Mouse (Mus musculus) brain, embryonic 14.5 days (tissue): ENCODE measurements around the gene 6330409D20Rik. TPM values are rescaled to one million over a fixed set of nuclear protein-coding genes. Genes with fewer than 3 reads are reported as not detected.

Experiments used
- DNase-seq: peaks from one replicate; pipeline ENCODE4 v3.0.0-alpha.2; 2011; ENCODE audit warnings: low read depth
- CTCF ChIP-seq: fragments of 200-500 bp; IDR thresholded peaks from 2 replicates; pipeline ENCODE4 v1.5.1; 2012; ENCODE audit warnings: inconsistent platforms, mild to moderate bottlenecking, moderate library complexity, borderline replicate concordance; ENCODE audit not compliant: insufficient read depth, insufficient read length; ENCODE audit errors: extremely low read depth
- POLR2A ChIP-seq: fragments of 200-500 bp; IDR thresholded peaks from 2 replicates; pipeline ENCODE4 v1.6.1; 2012; ENCODE audit warnings: mild to moderate bottlenecking, inconsistent platforms, borderline replicate concordance; ENCODE audit not compliant: poor library complexity, insufficient read depth, insufficient read length, severe bottlenecking; ENCODE audit errors: extremely low read depth
- polyA plus RNA-seq: library from polyadenylated mRNA; depleted of rRNA; stranded (reverse); fragments of >200 nt; gene quantifications from 2 replicates; pipeline ENCODE4 v1.2.3, GENCODE M21; 2012

The 6330409D20Rik gene
- polyA plus RNA-seq, 1 experiment, result 4.4 TPM

DNA sequence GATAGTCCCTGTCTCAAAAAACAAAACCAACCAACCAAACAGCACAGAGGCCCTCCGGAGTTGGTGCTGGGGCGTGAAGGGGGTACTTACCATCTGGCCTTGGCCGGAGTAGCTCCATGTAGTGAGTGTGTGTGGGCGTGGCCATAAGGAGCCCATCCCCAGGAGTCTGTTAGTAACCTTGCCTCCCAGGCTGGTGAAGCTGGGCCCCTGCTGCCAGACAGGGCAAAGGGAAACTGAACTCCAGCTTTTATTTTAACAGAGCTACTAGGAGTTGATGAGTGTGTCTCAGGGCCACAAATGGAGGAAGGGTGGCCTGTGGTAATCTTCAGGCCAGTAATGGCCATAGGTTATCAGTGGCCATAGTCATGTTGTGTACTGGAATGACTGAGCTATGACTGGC is 6.3 kb downstream of the 6330409D20Rik start:
- no peak for DNase-seq
- no peak for TF ChIP-seq POLR2A
- TF ChIP-seq CTCF, result no peak

DNA sequence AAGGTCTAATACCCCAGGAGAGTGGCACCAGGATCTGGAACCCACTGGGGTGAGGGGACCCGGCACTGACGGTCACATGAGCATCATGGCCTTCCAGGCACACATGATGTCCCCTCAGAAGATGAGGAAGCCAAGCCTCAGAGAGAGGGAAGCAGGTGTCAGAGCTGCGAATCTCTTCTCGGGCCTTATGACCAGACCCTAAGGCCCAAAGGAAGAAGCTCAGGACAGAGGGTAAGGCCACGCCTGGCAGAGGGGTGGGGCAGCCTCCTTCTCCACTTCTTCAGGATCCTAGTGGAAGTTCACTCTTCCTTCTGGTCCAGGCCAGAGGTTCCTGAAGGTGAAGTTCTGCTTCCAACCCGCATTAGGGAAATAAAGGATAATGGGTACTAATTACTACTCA is 8.1 kb downstream of the 6330409D20Rik start:
- TF ChIP-seq CTCF, result no peak
- DNase-seq, result no peak

DNA sequence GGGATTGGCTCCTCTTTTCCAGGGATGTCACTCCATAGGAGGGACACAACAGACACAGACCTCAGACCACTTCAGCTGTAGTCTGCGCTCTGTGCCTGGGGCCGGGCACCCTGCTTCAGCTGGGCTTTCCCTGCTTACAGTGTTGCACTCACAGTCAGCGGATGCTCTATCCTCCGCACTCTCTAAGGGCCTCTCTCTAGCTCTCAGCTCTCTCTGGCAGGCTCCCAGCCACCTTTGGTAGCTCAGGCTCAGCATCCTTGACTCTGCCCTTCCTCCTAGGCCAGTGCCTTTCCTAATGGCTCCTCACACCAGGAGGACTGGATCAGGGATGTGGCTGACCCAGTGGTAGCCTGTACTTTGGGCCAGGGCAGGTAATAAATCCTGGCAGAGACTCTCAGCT is 8.9 kb downstream of the 6330409D20Rik start:
- TF ChIP-seq POLR2A (no peak), CTCF (no peak)
- DNase-seq, result no peak

DNA sequence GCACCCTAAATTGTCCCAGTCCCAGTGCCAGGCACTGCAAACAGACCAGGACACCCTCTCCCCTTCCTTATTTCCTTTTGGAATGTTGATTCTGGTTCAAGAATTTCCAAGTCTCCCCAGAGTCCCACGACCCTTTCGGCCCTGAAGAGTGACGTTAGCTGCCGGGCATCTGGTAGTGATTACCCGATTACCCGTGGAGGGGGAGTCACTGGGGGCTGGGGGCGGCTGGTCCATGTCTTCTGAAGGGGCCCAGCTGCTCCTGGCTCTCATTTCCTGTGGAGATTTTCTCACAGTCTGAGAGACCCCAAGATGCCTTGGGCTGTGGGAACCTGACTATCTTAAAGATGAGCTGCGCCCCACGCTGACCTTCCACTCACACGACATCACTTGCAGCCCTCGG is 10.0 kb downstream of the 6330409D20Rik start:
- TF ChIP-seq POLR2A, result no peak
- DNase-seq, result peak; percentile 24

DNA sequence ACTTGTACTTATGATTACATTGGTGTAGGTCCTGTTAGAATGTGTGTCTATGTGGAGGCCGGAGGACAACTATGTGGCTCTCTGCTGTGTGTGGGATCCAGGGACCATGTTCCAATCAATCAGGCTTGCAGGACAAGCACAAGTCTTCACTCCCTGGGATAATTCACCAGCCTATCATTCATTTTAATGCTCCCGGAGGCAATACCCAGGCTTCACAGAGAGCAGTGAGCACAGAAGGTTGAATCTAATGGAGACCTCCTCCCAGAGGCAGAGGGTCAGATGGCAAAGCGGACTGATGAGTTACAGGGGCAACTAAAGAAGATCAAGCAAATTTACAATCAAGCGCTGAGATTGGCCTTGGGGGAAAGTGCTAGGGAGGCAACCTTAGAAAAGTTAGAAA is 11.3 kb downstream of the 6330409D20Rik start:
- no peak for DNase-seq
- no peak for TF ChIP-seq CTCF
- no peak for TF ChIP-seq POLR2A

DNA sequence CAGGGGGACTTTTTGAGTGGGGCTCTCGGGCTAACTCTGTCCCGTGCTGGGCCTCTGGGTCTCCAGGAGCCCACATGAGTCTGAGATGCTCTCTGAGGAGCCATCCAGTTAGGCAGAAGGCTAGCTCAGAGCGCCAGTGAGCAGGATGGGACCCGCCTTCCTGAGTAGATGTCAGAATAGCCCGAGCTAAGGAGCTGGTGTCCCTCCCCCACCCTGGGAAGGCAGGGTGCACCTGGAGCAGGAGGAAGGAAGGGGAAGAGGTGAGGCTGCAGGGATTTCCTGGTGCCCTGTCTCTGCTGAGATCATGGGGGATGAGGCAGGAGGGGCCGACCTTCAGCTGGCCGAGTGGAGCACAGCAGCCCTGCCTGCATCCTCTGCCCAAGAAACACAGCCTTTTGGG is 12.4 kb downstream of the 6330409D20Rik start:
- TF ChIP-seq CTCF, result no peak
- no peak for TF ChIP-seq POLR2A

DNA sequence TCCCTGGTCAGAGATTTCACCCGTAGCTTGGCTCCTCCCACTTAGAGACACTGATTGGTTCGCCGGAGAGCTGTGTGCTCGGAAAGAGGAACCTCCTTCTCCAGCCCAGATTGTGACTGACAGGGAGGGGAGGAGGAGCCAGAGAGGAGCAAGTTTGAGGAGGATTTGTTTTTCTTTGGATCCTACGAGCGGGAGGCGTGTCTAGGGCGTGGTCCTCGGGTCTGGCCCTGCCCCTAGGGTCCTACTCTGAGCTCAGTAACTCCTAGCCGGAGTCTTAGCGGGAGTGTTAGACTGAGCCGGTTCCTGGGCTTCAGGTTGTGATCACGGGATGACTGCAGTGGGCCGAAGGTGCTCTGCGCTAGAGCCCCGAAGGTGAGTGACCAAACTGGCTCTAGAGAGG is 13.4 kb downstream of the 6330409D20Rik start:
- TF ChIP-seq CTCF (no peak), POLR2A (no peak)
- DNase-seq, result peak; percentile 98

More for the DNA sequence above, 12.4 kb downstream of the 6330409D20Rik start:
- no peak for DNase-seq

DNA sequence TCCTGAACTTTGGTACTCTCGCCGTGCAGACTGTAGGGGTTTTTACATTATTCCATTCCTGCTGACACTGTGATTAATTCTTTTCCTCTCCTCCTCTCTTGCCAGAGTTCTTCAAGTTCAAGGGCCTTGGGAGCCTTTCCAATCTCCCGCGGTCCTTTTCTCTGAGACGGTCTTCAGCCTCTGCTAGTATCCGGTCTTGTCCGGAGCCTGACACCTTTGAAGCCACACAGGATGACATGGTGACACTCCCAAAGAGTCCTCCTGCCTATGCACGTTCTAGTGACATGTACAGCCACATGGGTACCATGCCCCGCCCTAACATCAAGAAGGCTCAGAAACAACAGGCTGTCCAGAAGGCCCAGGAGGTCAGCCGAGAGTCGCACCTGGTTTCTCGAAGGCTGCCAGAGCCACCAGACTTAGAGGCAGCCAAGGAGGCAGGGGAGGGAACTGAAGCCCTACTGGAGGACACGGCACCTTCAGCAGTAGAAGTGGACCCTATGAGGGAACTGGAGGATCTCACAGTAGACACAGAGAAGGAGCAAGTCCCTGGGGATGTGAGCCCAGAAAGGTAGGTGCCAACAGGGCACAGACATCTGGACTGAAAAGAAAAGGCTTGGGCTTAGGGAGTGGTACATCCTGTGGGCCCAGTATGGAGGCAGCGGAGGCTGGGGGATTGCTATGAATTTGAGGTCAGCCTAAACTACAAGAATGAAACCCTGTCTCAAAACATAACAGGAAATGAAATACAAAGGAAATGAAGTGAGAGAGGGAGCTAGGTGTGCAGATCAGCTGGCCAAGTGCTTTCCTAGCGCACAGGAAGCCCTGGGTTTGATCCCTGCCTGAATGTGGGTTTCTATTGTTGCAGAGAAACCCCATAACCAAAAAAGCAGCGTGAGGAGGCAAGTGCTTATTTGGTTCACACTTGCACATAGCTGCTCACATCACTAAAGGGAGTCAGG is 15.7 kb downstream of the 6330409D20Rik start:
- no peak for DNase-seq
- TF ChIP-seq POLR2A, result no peak
- TF ChIP-seq CTCF, result no peak

DNA sequence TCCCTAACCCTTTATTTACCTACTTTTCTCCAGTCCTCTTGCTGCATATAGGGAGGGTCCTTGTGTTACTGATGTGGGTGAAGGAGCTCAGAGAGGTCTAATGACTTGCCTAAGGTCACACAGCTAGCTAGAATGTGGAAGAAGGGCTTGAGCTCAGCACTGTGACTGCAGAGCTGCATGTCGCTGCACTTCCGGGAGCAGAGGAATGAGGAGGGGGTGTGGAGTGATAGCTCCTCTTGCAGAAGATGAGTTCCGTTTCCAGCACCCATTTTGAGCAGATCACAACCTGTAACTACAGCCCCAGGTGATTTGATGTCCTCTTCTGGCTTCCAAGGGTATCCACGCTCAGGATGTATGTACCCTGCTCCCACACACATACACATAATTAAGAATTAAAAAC is 16.7 kb downstream of the 6330409D20Rik start:
- TF ChIP-seq POLR2A, result no peak
- TF ChIP-seq CTCF, result no peak
- no peak for DNase-seq

DNA sequence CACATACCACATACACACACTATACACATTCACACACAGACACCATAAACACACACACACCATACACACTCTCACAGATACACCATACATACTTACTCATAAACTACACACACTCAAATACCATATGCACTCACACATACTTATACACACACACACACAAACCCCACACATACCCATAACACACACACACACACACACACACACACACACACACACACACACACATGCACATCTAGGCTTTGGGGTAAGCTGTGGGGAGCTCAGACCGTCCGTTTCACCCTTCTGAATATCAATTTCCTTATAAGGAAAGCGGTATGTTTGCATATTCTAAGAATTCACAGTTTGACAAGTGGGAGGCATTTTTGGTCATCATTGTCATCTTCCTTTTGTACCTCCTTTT is 18.2 kb downstream of the 6330409D20Rik start:
- DNase-seq, result no peak
- TF ChIP-seq POLR2A (no peak), CTCF (no peak)

DNA sequence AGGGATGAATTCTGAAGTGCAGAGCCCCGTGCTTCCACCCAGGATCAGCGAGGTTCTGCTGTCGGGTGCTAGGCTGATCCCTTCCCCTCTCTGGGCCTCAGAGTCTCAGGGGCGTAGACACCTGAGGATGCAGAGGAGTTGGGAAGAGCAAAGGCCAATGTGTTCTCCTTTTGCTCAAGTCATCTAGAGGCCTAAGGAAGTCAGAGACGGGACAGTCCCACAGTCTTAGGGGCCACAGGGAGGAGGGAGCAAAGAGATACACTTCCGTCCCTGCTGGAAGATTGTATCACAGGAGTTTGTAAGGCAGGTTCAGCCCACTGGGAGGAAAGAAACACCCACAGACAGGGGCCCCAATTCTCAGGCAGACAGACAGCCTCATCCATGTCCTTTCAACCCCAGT is 18.8 kb downstream of the 6330409D20Rik start:
- no peak for TF ChIP-seq POLR2A
- DNase-seq, result no peak

DNA sequence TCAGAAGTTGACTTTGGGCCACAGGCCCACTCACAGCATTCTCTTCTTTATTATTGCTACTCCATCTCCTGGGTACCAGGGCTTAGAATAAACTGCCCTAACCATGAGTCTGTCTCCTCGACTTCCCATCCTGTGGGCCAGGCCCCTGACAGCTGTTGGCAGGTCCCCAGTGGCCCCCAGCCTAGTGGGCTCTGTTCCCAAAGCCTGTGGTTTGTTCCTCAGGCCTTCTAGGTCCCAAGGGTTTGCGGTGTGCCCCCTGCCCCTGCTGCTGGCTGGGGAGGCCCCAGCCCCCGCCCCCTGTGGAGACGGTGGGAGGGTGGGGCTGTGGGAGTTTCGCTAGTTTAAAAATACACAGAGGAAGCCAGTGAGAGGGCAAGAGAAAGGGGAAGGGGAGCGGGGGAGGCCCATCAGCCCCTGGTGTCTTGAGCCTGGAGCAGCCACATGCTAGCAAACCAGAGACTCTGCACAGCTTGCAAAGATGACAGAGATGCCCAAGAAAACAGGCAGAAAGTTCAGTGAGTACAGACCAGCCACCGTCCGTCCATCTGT is 20.1 kb downstream of the 6330409D20Rik start, which contains the start of gene Sh2d3c:
Gene Sh2d3c, plus strand, starts transcription at position 375 of the 549 bp plus-strand sequence.
- DNase-seq, result no peak
- TF ChIP-seq CTCF, result no peak
- no peak for TF ChIP-seq POLR2A
